Mouse (Mus musculus): ENCODE measurements around the gene Asic4. TPM values are rescaled to one million over a fixed set of nuclear protein-coding genes. Genes with fewer than 3 reads are reported as not detected.
A peak's percentile ranks its signal among the peaks of the same experiment; 100 is the strongest.

Asic4 gene
- total RNA-seq, 2 experiments from 2014 or later = 14.3 to 14.7 TPM

- DNase-seq (ENCODE audit: low spot score in 2 of 2) = no peak
Measured at GRCm38 (mm10) chr1:75462636-75463035, 12.4 kb downstream of the Asic4 start.

GRCm38 (mm10) chr1:75463652-75464204 lies 13.5 kb downstream of the Asic4 start:
- DNase-seq (ENCODE audit: low spot score in 2 of 2) = no peak

GRCm38 (mm10) chr1:75467215-75467927 lies 17.1 kb downstream of the Asic4 start:
- DNase-seq (ENCODE audit: low spot score in 2 of 2) = peak; percentile 84 to 86

GRCm38 (mm10) chr1:75469287-75469825 lies 19.1 kb downstream of the Asic4 start:
- DNase-seq (ENCODE audit: low spot score in 2 of 2) = no peak

GRCm38 (mm10) chr1:75476441-75476840 lies 26.2 kb downstream of the Asic4 start:
- DNase-seq (ENCODE audit: low spot score in 2 of 2) = no peak

- peak; percentile 81 to 82 for DNase-seq (ENCODE audit: low spot score in 2 of 2)
Measured at GRCm38 (mm10) chr1:75477264-75477965, 27.2 kb downstream of the Asic4 start.

- DNase-seq (ENCODE audit: low spot score in 2 of 2) = no peak
Measured at GRCm38 (mm10) chr1:75477966-75478290, 27.7 kb downstream of the Asic4 start.

- DNase-seq (ENCODE audit: low spot score in 2 of 2) = no peak
Measured at GRCm38 (mm10) chr1:75478497-75478896, 28.3 kb downstream of the Asic4 start.

- DNase-seq (ENCODE audit: low spot score in 2 of 2) = peak; percentile 99
Measured at GRCm38 (mm10) chr1:75478916-75479634, 28.8 kb downstream of the Asic4 start, which contains the start of the genes Chpf and Tmem198. Chpf (minus strand) TSS chr1:75479307. Tmem198 (plus strand) TSS chr1:75479532.

GRCm38 (mm10) chr1:75479635-75479989 lies 29.4 kb downstream of the Asic4 start:
- DNase-seq (ENCODE audit: low spot score in 2 of 2) = no peak

- no peak for DNase-seq (ENCODE audit: low spot score in 2 of 2)
Measured at GRCm38 (mm10) chr1:75480036-75480435, 29.8 kb downstream of the Asic4 start.

GRCm38 (mm10) chr1:75480735-75481134 lies 30.5 kb downstream of the Asic4 start:
- no peak for DNase-seq (ENCODE audit: low spot score in 2 of 2)

GRCm38 (mm10) chr1:75486561-75486960 lies 36.3 kb downstream of the Asic4 start:
- DNase-seq (ENCODE audit: low spot score in 2 of 2) = no peak

- DNase-seq (ENCODE audit: low spot score in 2 of 2) = no peak
Measured at GRCm38 (mm10) chr1:75487040-75487404, 36.8 kb downstream of the Asic4 start.

- DNase-seq (ENCODE audit: low spot score in 2 of 2) = peak; percentile 52 to 63
Measured at GRCm38 (mm10) chr1:75487405-75488161, 37.3 kb downstream of the Asic4 start.

- DNase-seq (ENCODE audit: low spot score in 2 of 2) = no peak
Measured at GRCm38 (mm10) chr1:75490785-75491551, 40.7 kb downstream of the Asic4 start.

GRCm38 (mm10) chr1:75492579-75493170 lies 42.4 kb downstream of the Asic4 start:
- no peak for DNase-seq (ENCODE audit: low spot score in 2 of 2)

- no peak for DNase-seq (ENCODE audit: low spot score in 2 of 2)
Measured at GRCm38 (mm10) chr1:75494878-75495548, 44.8 kb downstream of the Asic4 start.

GRCm38 (mm10) chr1:75498897-75499296 lies 48.7 kb downstream of the Asic4 start:
- DNase-seq (ENCODE audit: low spot score in 2 of 2) = no peak

Measured in layer of hippocampus, postnatal 14 days (tissue).